Mouse (Mus musculus) CH12.LX (cell line): ENCODE results near the gene Thsd4. TPM values are rescaled to one million over a fixed set of nuclear protein-coding genes. Genes with fewer than 3 reads are reported as not detected.

ENCODE experiments used
- DNase-seq: peaks from one replicate; pipeline ENCODE4 v3.0.0-alpha.2; 2013; ENCODE audit errors: extremely low read depth
- H3K27ac ChIP-seq: 2 replicates; pipeline ENCODE4 v1.5.1; 2012; ENCODE audit warnings: low read depth, mild to moderate bottlenecking, control low read depth, moderate library complexity; ENCODE audit not compliant: insufficient read depth
- H3K27me3 ChIP-seq: replicated peaks from 2 replicates; pipeline ENCODE3; 2012; ENCODE audit warnings: inconsistent platforms
- H3K36me3 ChIP-seq, 2 experiments: replicated peaks in 1 of 2; 2 replicates each; pipeline versions ENCODE3 to v1.6.1; 2012; ENCODE audit warnings: inconsistent platforms in 1 of 2, low read length in 1 of 2, mild to moderate bottlenecking in 1 of 2, mixed read lengths in 1 of 2, moderate library complexity in 1 of 2; ENCODE audit not compliant: control insufficient read depth in 1 of 2, insufficient read depth in 1 of 2
- H3K4me1 ChIP-seq, 2 experiments: 2 replicates each; pipeline ENCODE4 v1.6.1; 2012; ENCODE audit warnings: inconsistent platforms in 1 of 2, moderate library complexity in 1 of 2; ENCODE audit not compliant: insufficient read depth in 2 of 2, control insufficient read depth in 1 of 2
- H3K4me2 ChIP-seq: 2 replicates; pipeline ENCODE4 v1.6.1; 2012; ENCODE audit warnings: low read depth, mild to moderate bottlenecking, control low read depth; ENCODE audit not compliant: poor library complexity, insufficient read depth, severe bottlenecking
- H3K4me3 ChIP-seq, 3 experiments: fragments of 150-350 bp in 1 of 3; sonication (generic) in 1 of 3; replicated peaks in 1 of 3; 2 replicates each; pipeline versions ENCODE3 to v1.5.1; 2011 to 2012; ENCODE audit warnings: low read depth in 2 of 3, low read length in 2 of 3, mild to moderate bottlenecking in 2 of 3, moderate library complexity in 2 of 3, control low read depth in 1 of 3, improper control_type of control experiment in 1 of 3, inconsistent platforms in 1 of 3, mixed read lengths in 1 of 3; ENCODE audit not compliant: poor library complexity in 1 of 3
- H3K79me2 ChIP-seq: replicated peaks from 2 replicates; pipeline ENCODE4 v1.6.1; 2012; ENCODE audit warnings: mild to moderate bottlenecking, moderate library complexity; ENCODE audit not compliant: control insufficient read depth, poor library complexity, insufficient read depth, severe bottlenecking; ENCODE audit errors: extremely low read depth
- H3K9ac ChIP-seq: 2 replicates; pipeline ENCODE4 v1.6.1; 2012; ENCODE audit warnings: low read depth, mild to moderate bottlenecking, control low read depth, moderate library complexity; ENCODE audit not compliant: insufficient read depth
- H3K9me3 ChIP-seq: replicated peaks from 2 replicates; pipeline ENCODE3; 2012; ENCODE audit warnings: low read length, inconsistent platforms, mixed read lengths
- CHD1 ChIP-seq: IDR thresholded peaks from 2 replicates; pipeline ENCODE4 v1.6.1; 2012; ENCODE audit warnings: low read depth, low read length, improper control_type of control experiment, inconsistent platforms
- CHD2 ChIP-seq: IDR thresholded peaks from 2 replicates; pipeline ENCODE4 v1.6.1; 2011; ENCODE audit warnings: low read length, improper control_type of control experiment
- CTCF ChIP-seq, 2 experiments: IDR thresholded peaks in 1 of 2; conservative IDR thresholded peaks in 1 of 2; 2 replicates each; pipeline ENCODE4 v1.5.1; 2011 to 2012; ENCODE audit warnings: low read depth in 2 of 2, low read length in 2 of 2, improper control_type of control experiment in 1 of 2, inconsistent platforms in 1 of 2, mild to moderate bottlenecking in 1 of 2, moderate library complexity in 1 of 2
- E2F4 ChIP-seq: IDR thresholded peaks from 2 replicates; pipeline ENCODE4 v1.6.1; 2011; ENCODE audit warnings: low read depth, low read length, improper control_type of control experiment; ENCODE audit not compliant: insufficient replicate concordance
- ELF1 ChIP-seq: IDR thresholded peaks from 2 replicates; pipeline ENCODE4 v1.6.1; 2014; ENCODE audit warnings: low read depth, mild to moderate bottlenecking, inconsistent platforms, low read length, improper control_type of control experiment
- GABPA ChIP-seq: IDR thresholded peaks from 2 replicates; pipeline ENCODE4 v1.6.1; 2012; ENCODE audit warnings: low read depth, low read length, improper control_type of control experiment, inconsistent platforms; ENCODE audit not compliant: insufficient replicate concordance
- IRF4 ChIP-seq: IDR thresholded peaks from 2 replicates; pipeline ENCODE4 v1.6.1; 2014; ENCODE audit warnings: low read depth, mild to moderate bottlenecking, inconsistent platforms, low read length, improper control_type of control experiment
- JUN ChIP-seq: IDR thresholded peaks from 2 replicates; pipeline ENCODE4 v1.6.1; 2011; ENCODE audit warnings: low read depth, mild to moderate bottlenecking, low read length, improper control_type of control experiment, moderate library complexity; ENCODE audit not compliant: insufficient read depth
- MAFK ChIP-seq: IDR thresholded peaks from 2 replicates; pipeline ENCODE4 v1.6.1; 2011; ENCODE audit warnings: low read length, improper control_type of control experiment; ENCODE audit not compliant: insufficient replicate concordance
- MAZ ChIP-seq: IDR thresholded peaks from 2 replicates; pipeline ENCODE4 v1.6.1; 2012; ENCODE audit warnings: low read depth, mild to moderate bottlenecking, inconsistent platforms, low read length, improper control_type of control experiment, moderate library complexity
- MXI1 ChIP-seq: IDR thresholded peaks from 2 replicates; pipeline ENCODE4 v1.6.1; 2011; ENCODE audit warnings: mild to moderate bottlenecking, low read depth, low read length, improper control_type of control experiment
- NRF1 ChIP-seq: IDR thresholded peaks from 2 replicates; pipeline ENCODE4 v1.6.1; 2014; ENCODE audit warnings: low read depth, mild to moderate bottlenecking, inconsistent platforms, low read length, improper control_type of control experiment, moderate library complexity
- POLR2AphosphoS2 ChIP-seq: IDR thresholded peaks from 2 replicates; pipeline ENCODE4 v1.6.1; 2011; ENCODE audit warnings: low read depth, low read length, improper control_type of control experiment
- SIN3A ChIP-seq: IDR thresholded peaks from 2 replicates; pipeline ENCODE4 v1.6.1; 2012; ENCODE audit warnings: low read length, improper control_type of control experiment, inconsistent platforms
- TBP ChIP-seq: conservative IDR thresholded peaks from 2 replicates; pipeline ENCODE4 v1.6.1; 2011; ENCODE audit warnings: low read depth, low read length, improper control_type of control experiment
- UBTF ChIP-seq: IDR thresholded peaks from 2 replicates; pipeline ENCODE4 v1.6.1; 2012; ENCODE audit warnings: low read depth, mild to moderate bottlenecking, inconsistent platforms, low read length, improper control_type of control experiment, moderate library complexity
- USF2 ChIP-seq: conservative IDR thresholded peaks from 2 replicates; pipeline ENCODE4 v1.6.1; 2011; ENCODE audit warnings: low read depth, low read length, improper control_type of control experiment
- ZC3H11A ChIP-seq: IDR thresholded peaks from 2 replicates; pipeline ENCODE4 v1.6.1; 2012; ENCODE audit warnings: low read depth, mild to moderate bottlenecking, inconsistent platforms, low read length, improper control_type of control experiment
- dilution Hi-C: fragments of 300-500 bp; cut with MboI; formaldehyde crosslinking; loops from 2 replicates; pipeline ENCODE4 v1.14.3; 2020; ENCODE audit warnings: low sequenced_read_pairs; ENCODE audit not compliant: extremely low pct_unique_long_range_greater_than_20kb, extremely low pct_ligation_motif_present
- in situ Hi-C: fragments of 300-500 bp; cut with MboI; formaldehyde crosslinking; loops from 3 replicates; pipeline ENCODE4 v1.14.3; 2019; ENCODE audit warnings: low sequenced_read_pairs, low pct_ligation_motif_present, low pct_unique_long_range_greater_than_20kb, mixed read lengths
- polyA plus RNA-seq: library from polyadenylated mRNA; unstranded; fragments of >175 nt; gene quantifications from 2 replicates; pipeline ENCODE4 v1.2.1, GENCODE M21; 2012; ENCODE audit warnings: low read depth; ENCODE audit not compliant: insufficient read length
- total RNA-seq, 2 experiments: library from RNA; depleted of rRNA; stranded (reverse); fragments of 300-350 nt in 1 of 2; fragments of >200 nt in 1 of 2; gene quantifications; 2 replicates each; pipeline ENCODE4 v1.2.3; 2012 to 2014

Thsd4 gene
- total and polyA plus RNA-seq, 3 experiments: not detected

- dilution Hi-C loops: no loop called here
- in situ Hi-C loops: no loop called here
- no peak for TF ChIP-seq TBP
- TF ChIP-seq POLR2AphosphoS2: no peak
- TF ChIP-seq CHD1: no peak
- TF ChIP-seq MAFK: no peak
- TF ChIP-seq MAZ: no peak
- no peak for TF ChIP-seq ZC3H11A
- TF ChIP-seq CTCF (conservative IDR thresholded peaks at IDR 0.05 in 1 of 2, IDR thresholded peaks at IDR 0.05 in 1 of 2; ENCODE audit: low read depth in 2 of 2, low read length in 2 of 2): no peak
- no peak for TF ChIP-seq IRF4
- no peak for TF ChIP-seq UBTF
- no peak for TF ChIP-seq GABPA
- TF ChIP-seq SIN3A: no peak
- no peak for TF ChIP-seq USF2
- no peak for TF ChIP-seq CHD2
- TF ChIP-seq JUN: no peak
- TF ChIP-seq E2F4: no peak
- Histone ChIP-seq H3K36me3 (no peaks in the 10 kb centered on the region), H3K4me1 (peaks cover 7 to 46% of the 10 kb centered on the region in 2 experiments), H3K4me3 (no peak overlapping the region), H3K9me3 (no peaks in the 10 kb centered on the region), H3K79me2 (no peaks in the 10 kb centered on the region), H3K27me3 (no peaks in the 10 kb centered on the region), H3K27ac (no peak overlapping the region), H3K4me2 (no peak overlapping the region), H3K9ac (no peak overlapping the region)
- no peak for DNase-seq
Measured at GRCm38 (mm10) chr9:60402681-60403080, 119.2 kb downstream of the Thsd4 start.

GRCm38 (mm10) chr9:60400001-60400400 lies 121.8 kb downstream of the Thsd4 start:
- H3K36me3 ChIP-seq: no peaks in the 10 kb centered on the region
- no peak overlapping the region for H3K9ac ChIP-seq
- in situ Hi-C loops: no loop called here
- no peak overlapping the region for H3K4me2 ChIP-seq
- H3K4me1 ChIP-seq: peaks cover 0 to 27% of the 10 kb centered on the region in 2 experiments; a peak in 2 of 4 replicates
- no peaks in the 10 kb centered on the region for H3K79me2 ChIP-seq
- no peak overlapping the region for H3K27ac ChIP-seq
- TF ChIP-seq JUN (no peak), ELF1 (no peak), MXI1 (no peak), NRF1 (no peak), E2F4 (no peak)
- TF ChIP-seq, all 38 proteins: peak for 0
- H3K27me3 ChIP-seq: no peaks in the 10 kb centered on the region
- H3K9me3 ChIP-seq: no peaks in the 10 kb centered on the region
- no peak overlapping the region for H3K4me3 ChIP-seq
- dilution Hi-C loops: no loop called here
- DNase-seq: no peak
